Mouse (Mus musculus): ENCODE measurements around the gene 1520401A03Rik. TPM values are rescaled to one million over a fixed set of nuclear protein-coding genes. Genes with fewer than 3 reads are reported as not detected.

The 1520401A03Rik gene
- total RNA-seq, 2 experiments from 2014 or later, result 0.13 to 0.62 TPM

- DNase-seq (ENCODE audit: low spot score in 2 of 2), result no peak
Observed at GRCm38 (mm10) chr17:23672761-23673160, 49.8 kb downstream of the 1520401A03Rik start.

- no peak for DNase-seq (ENCODE audit: low spot score in 2 of 2)
Observed at GRCm38 (mm10) chr17:23671519-23671918, 51.1 kb downstream of the 1520401A03Rik start.

GRCm38 (mm10) chr17:23670516-23671074 is 52.0 kb downstream of the 1520401A03Rik start:
- no peak for DNase-seq (ENCODE audit: low spot score in 2 of 2)

- DNase-seq (ENCODE audit: low spot score in 2 of 2), result no peak
Observed at GRCm38 (mm10) chr17:23665511-23665910, 57.1 kb downstream of the 1520401A03Rik start.

- no peak for DNase-seq (ENCODE audit: low spot score in 2 of 2)
Observed at GRCm38 (mm10) chr17:23664556-23665021, 58.0 kb downstream of the 1520401A03Rik start.

GRCm38 (mm10) chr17:23661526-23661925 is 61.1 kb downstream of the 1520401A03Rik start:
- DNase-seq (ENCODE audit: low spot score in 2 of 2), result no peak

GRCm38 (mm10) chr17:23660876-23661200 is 61.7 kb downstream of the 1520401A03Rik start:
- DNase-seq (ENCODE audit: low spot score in 2 of 2), result no peak

- DNase-seq (ENCODE audit: low spot score in 2 of 2), result no peak
Observed at GRCm38 (mm10) chr17:23660117-23660875, 62.3 kb downstream of the 1520401A03Rik start, which contains the start of gene Bicdl2. Bicdl2 (plus strand) TSS chr17:23660506.

- DNase-seq (ENCODE audit: low spot score in 2 of 2), result no peak
Observed at GRCm38 (mm10) chr17:23658450-23658849, 64.1 kb downstream of the 1520401A03Rik start.

Other genes starting within 250 kb of the 1520401A03Rik start
- not detected for gene Vmn2r117, start 243.1 kb downstream of the 1520401A03Rik start, total RNA-seq (2021)
- 1 to 10 TPM; 6.4 to 7.2 TPM for gene Zfp213, start 158.5 kb downstream of the 1520401A03Rik start, total RNA-seq (2021)
- 10 to 100 TPM; 25.7 to 30.0 TPM for gene Zfp13, start 123.3 kb downstream of the 1520401A03Rik start, total RNA-seq (2021)
- gene Zscan10, start 121.9 kb downstream of the 1520401A03Rik start, total RNA-seq (2021), result not detected
- gene Mmp25, start 77.5 kb downstream of the 1520401A03Rik start, total RNA-seq (2021), result 1 to 10 TPM; 1.2 to 1.6 TPM
- not detected for gene Bicdl2, start 62.3 kb downstream of the 1520401A03Rik start, total RNA-seq (2021)
- 100 to 1,000 TPM; 137 to 148 TPM for gene Hcfc1r1, start 49.2 kb downstream of the 1520401A03Rik start, total RNA-seq (2021)
- gene Thoc6, start 48.9 kb downstream of the 1520401A03Rik start, total RNA-seq (2021), result 10 to 100 TPM; 11.4 to 12.9 TPM
- gene Tnfrsf12a, start 45.3 kb downstream of the 1520401A03Rik start, total RNA-seq (2021), result 1 to 10 TPM; 6.8 to 7.2 TPM
- gene Cldn6, start 43.5 kb downstream of the 1520401A03Rik start, total RNA-seq (2021), result under 1 TPM; 0.22 to 0.25 TPM
- under 1 TPM in 1 of 2 experiments, not detected in 1; 0.57 TPM for gene Cldn9, start 38.8 kb downstream of the 1520401A03Rik start, total RNA-seq (2021)
- 1 to 10 TPM; 6.7 to 8.3 TPM for gene Pkmyt1, start 3.6 kb upstream of the 1520401A03Rik start, total RNA-seq (2021)
- 10 to 100 TPM; 51.8 to 53.1 TPM for gene Paqr4, start 18.1 kb upstream of the 1520401A03Rik start, total RNA-seq (2021)
- gene Kremen2, start 23.1 kb upstream of the 1520401A03Rik start, total RNA-seq (2021), result under 1 TPM; 0.20 to 0.27 TPM
- 100 to 1,000 TPM; 121 to 123 TPM for gene Flywch1, start 48.8 kb upstream of the 1520401A03Rik start, total RNA-seq (2021)
- gene Flywch2, start 63.3 kb upstream of the 1520401A03Rik start, total RNA-seq (2021), result 10 to 100 TPM; 26.7 to 27.3 TPM
- 100 to 1,000 TPM; 516 to 611 TPM for gene Srrm2, start 67.7 kb upstream of the 1520401A03Rik start, total RNA-seq (2021)
- 100 to 1,000 TPM; 402 to 410 TPM for gene Elob, start 106.4 kb upstream of the 1520401A03Rik start, total RNA-seq (2021)
- gene Prss33, start 113.3 kb upstream of the 1520401A03Rik start, total RNA-seq (2021), result not detected
- under 1 TPM; 0.21 to 0.45 TPM for gene Prss32, start 121.1 kb upstream of the 1520401A03Rik start, total RNA-seq (2021)
- gene Prss41, start 121.4 kb upstream of the 1520401A03Rik start, total RNA-seq (2021), result 1 to 10 TPM; 2.2 to 3.1 TPM
- not detected for gene Prss21, start 145.3 kb upstream of the 1520401A03Rik start, total RNA-seq (2021)
- not detected for gene Dcpp1, start 158.1 kb upstream of the 1520401A03Rik start, total RNA-seq (2021)
- not detected for gene Dcpp2, start 158.1 kb upstream of the 1520401A03Rik start, total RNA-seq (2021)
- gene Dcpp3, start 194.7 kb upstream of the 1520401A03Rik start, total RNA-seq (2021), result not detected
- gene Sbp, start 218.9 kb upstream of the 1520401A03Rik start, total RNA-seq (2021), result not detected
- not detected for gene Sbpl, start 232.5 kb upstream of the 1520401A03Rik start, total RNA-seq (2021)